ENCODE assay signal across 8 mouse cellular contexts in genomic region chr5:144545653-144546422, GRCm38 (mm10). TPM values are rescaled to one million over a fixed set of nuclear protein-coding genes. Genes with fewer than 3 reads are reported as not detected.
DNase-seq lines count a peak whose midpoint lies in the region; ATAC-seq and TF ChIP-seq lines count a peak whose summit lies in the region.

Gene Nptx2, plus strand, starts transcription at chr5:144545902.

- H3K27me3 ChIP-seq in hindbrain, postnatal 0 days (ENCODE audit: insufficient read depth, low read length) = peaks cover 10% of the 10 kb centered on the region

- under 1% methylated on average over 95 of the region's 99 CpGs for WGBS in hindbrain, postnatal 0 days

- ATAC-seq in hindbrain, postnatal 0 days = peak; percentile 95
- no peak for ATAC-seq in erythroid progenitor cell, adult 5-6 weeks (replicated peaks; ENCODE audit: low FRiP score, poor library complexity, severe bottlenecking)

- H3K4me1 ChIP-seq in hindbrain, postnatal 0 days (ENCODE audit: insufficient read depth, low read length) = no peaks in the 10 kb centered on the region

- intact Hi-C loops in gastrocnemius, postnatal 14 days (cut with DNase I; ENCODE audit: low total_unique reads) = no loop called here

- H3K27ac ChIP-seq in hindbrain, postnatal 0 days = no peak within 1 kb of the TSS

- H3K9ac ChIP-seq in hindbrain, postnatal 0 days (replicated peaks; ENCODE audit: low read length) = peak within 1 kb of the TSS; percentile 35

- H3K9me3 ChIP-seq in hindbrain, postnatal 0 days (ENCODE audit: low read length) = no peaks in the 10 kb centered on the region

- TF ChIP-seq CTCF in hindbrain, postnatal 0 days (IDR thresholded peaks at IDR 0.05; ENCODE audit: low read depth) = peak; percentile 51

- H3K4me3 ChIP-seq in hindbrain, postnatal 0 days (ENCODE audit: low read length) = peak within 1 kb of the TSS; percentile 40

- H3K36me3 ChIP-seq in hindbrain, postnatal 0 days (ENCODE audit: insufficient read depth, low read length) = no peaks in the 10 kb centered on the region

- peak; percentile 77 to 84 for DNase-seq in adrenal gland, adult 18-20 months (ENCODE audit: low spot score in 2 of 2)
- DNase-seq in embryo, embryonic 10 days (ENCODE audit: low spot score) = peak; percentile 89
- DNase-seq in gastrocnemius, postnatal 14 days = peak; percentile 78
- DNase-seq in hindbrain, postnatal 0 days (ENCODE audit: low spot score) = peak; percentile 96
- DNase-seq in left cerebral cortex, adult 11 months (ENCODE audit: low spot score) = peak; percentile 73
- peak; percentile 58 for DNase-seq in lung, postnatal 10 days
- peak; percentile 89 for DNase-seq in right cerebral cortex, adult 18-20 months

- H3K4me2 ChIP-seq in hindbrain, postnatal 0 days (ENCODE audit: low read depth, low read length) = peak within 1 kb of the TSS; percentile 56

RNA-seq across cellular contexts. Expression of gene Nptx2, which starts in this region (rescaled TPM):
- under 1 TPM; 0.27 to 0.58 TPM for total RNA-seq in adrenal gland, adult 18-20 months (2021)
- under 1 TPM; 0.09 to 0.21 TPM for total RNA-seq in gastrocnemius, postnatal 14 days (2021)
- 36.1 and 38.2 TPM in 2 replicates for total RNA-seq in hindbrain, postnatal 0 days (2014; rRNA removed)
- polyA plus RNA-seq in hindbrain, postnatal 0 days (2015; fragmentation: Nextera tagmentation; extraction: Ambion mirVana) = 7.6 and 7.8 TPM in 2 replicates
- not detected in 2 replicates for total RNA-seq in erythroid progenitor cell, adult 5-6 weeks (2015; ENCODE audit: low replicate concordance)
- total RNA-seq in erythroid progenitor cell, adult 5-6 weeks (2017; ENCODE audit: low replicate concordance) = not detected in 2 replicates

Comparison
In these comparisons a context has a peak if more than half of its experiments do, and no peak if none do; other contexts are left out.
1. RNA of gene Nptx2 (total RNA-seq): 36.1 to 38.2 TPM in hindbrain, postnatal 0 days; 0.27 to 0.58 TPM in adrenal gland, adult 18-20 months, 0.09 to 0.21 TPM in gastrocnemius, postnatal 14 days and not detected in erythroid progenitor cell, adult 5-6 weeks; every median in the first group is over 10 times any median in the second.
2. Peak in DNase-seq in adrenal gland, adult 18-20 months; RNA of the gene not detected or under 1 TPM.
3. Peak in DNase-seq in gastrocnemius, postnatal 14 days; RNA of the gene not detected or under 1 TPM.
4. Peak in every context shown above with its lines, with median percentiles within 50 percentile points of each other: DNase-seq.